Mouse (Mus musculus) gastrocnemius, adult 18-20 months (tissue): Measurements from ENCODE around the gene Agbl4. TPM values are rescaled to one million over a fixed set of nuclear protein-coding genes. Genes with fewer than 3 reads are reported as not detected.
A peak's percentile ranks its signal among the peaks of the same experiment; 100 is the strongest.

Experiments
- DNase-seq: peaks from one replicate; pipeline ENCODE4 v3.0.0; 2021; ENCODE audit warnings: low spot score
- total RNA-seq, 2 experiments: library from RNA; stranded (reverse); gene quantifications; 2 replicates each; pipeline ENCODE4 v1.2.3; 2021

The Agbl4 gene
- total RNA-seq, 2 experiments from 2014 or later = not detected

- DNase-seq = peak; percentile 6
Measured at GRCm38 (mm10) chr4:111664146-111664545, 1266.7 kb downstream of the Agbl4 start.

GRCm38 (mm10) chr4:111666713-111667112, 1269.3 kb downstream of the Agbl4 start:
- no peak for DNase-seq

GRCm38 (mm10) chr4:111669369-111669768, 1271.9 kb downstream of the Agbl4 start:
- no peak for DNase-seq

GRCm38 (mm10) chr4:111670566-111671421, 1273.3 kb downstream of the Agbl4 start:
- no peak for DNase-seq

DNA sequence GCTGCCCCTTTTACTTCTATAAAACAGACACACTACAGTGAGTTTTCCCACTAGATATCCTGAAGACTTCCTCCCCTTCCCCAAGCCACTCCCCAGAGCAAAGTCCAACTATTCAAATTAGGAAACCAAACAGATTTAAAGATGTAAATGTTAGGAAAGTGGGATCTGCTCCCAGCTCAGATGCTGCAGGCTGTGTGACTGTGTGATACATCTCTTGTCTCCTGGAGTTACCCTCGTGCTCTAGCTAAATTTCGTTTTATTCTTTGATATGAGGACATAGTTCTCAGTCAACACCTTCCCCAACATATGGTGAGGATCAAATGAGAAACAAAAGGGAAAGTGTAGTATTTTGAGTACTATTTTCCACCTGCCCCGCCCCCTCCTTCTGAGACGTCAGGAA, 1274.0 kb downstream of the Agbl4 start:
- no peak for DNase-seq

- no peak for DNase-seq
Measured at GRCm38 (mm10) chr4:111673904-111674303, 1276.4 kb downstream of the Agbl4 start.

GRCm38 (mm10) chr4:111681926-111682325, 1284.5 kb downstream of the Agbl4 start:
- DNase-seq = no peak

DNA sequence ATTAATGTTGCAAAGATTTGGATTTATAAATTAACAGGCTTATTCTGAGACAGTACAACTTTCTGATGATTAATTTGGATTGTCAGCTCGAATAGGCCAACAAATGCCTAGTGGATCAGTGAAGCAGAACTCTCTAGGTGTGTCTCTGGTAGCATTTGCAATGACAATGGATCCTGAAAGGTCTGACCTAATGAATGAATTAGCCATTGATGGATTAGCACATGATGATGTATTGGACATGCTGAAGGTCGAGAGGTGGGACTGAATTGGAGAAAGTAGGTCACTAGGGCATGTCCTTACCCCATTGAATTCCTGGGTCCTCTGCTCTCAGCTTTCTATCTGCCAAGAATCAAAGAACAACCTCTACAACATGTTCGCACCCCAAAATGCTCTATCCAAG, 1285.3 kb downstream of the Agbl4 start:
- no peak for DNase-seq

- no peak for DNase-seq
Measured at GRCm38 (mm10) chr4:111683843-111684242, 1286.4 kb downstream of the Agbl4 start.

DNA sequence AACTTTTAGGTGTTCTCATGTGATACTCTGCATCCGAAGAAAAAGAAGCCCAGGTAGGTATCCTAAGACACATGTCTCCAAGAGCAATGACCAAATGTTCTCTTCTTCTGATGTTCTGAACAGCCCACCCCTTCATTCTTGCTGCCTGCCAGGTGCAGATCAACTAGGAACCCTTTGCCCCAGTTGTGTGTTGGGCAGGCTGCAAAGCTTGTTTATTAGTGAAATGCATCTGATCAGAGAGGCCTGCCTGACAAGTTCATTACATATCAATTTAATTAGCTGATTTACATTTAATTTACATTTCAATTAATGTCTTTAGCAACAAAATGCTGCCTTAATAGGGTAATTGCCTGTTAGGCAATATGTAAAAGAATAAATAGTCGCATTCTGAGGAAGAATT, 1288.5 kb downstream of the Agbl4 start:
- DNase-seq = no peak

GRCm38 (mm10) chr4:111686951-111687350, 1289.5 kb downstream of the Agbl4 start:
- peak; percentile 36 for DNase-seq

DNA sequence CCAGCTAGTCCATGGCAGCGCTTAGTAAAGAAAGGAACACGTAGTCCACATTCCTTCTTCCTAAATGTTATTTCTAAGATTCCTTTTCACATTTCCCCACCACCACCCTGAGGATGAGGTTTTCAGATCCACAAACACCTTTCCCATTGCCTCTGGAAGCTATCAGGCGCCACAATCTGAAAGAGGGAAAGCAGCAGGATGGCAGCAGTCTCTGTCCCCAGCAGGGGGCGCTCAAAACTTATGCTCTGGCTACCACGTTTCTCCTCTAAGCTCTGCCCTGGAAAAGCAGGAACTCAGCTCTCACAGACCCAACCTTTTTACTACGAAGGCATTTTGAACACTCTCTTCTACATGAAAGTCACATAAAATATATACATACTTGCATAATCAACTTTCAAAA, 1290.2 kb downstream of the Agbl4 start:
- DNase-seq = peak; percentile 68

GRCm38 (mm10) chr4:111691057-111691543, 1293.6 kb downstream of the Agbl4 start:
- no peak for DNase-seq

- DNase-seq = no peak
Measured at GRCm38 (mm10) chr4:111701381-111701780, 1303.9 kb downstream of the Agbl4 start.

- DNase-seq = no peak
Measured at GRCm38 (mm10) chr4:111704126-111704525, 1306.7 kb downstream of the Agbl4 start.

GRCm38 (mm10) chr4:111704975-111705374, 1307.5 kb downstream of the Agbl4 start:
- DNase-seq = no peak

Other genes with a start within 250 kb of the Agbl4 start
- not detected for gene Elavl4, start 45.8 kb upstream of the Agbl4 start, total RNA-seq